Mouse (Mus musculus): Measurements from ENCODE around the gene S100a5. TPM values are rescaled to one million over a fixed set of nuclear protein-coding genes. Genes with fewer than 3 reads are reported as not detected.

Gene S100a5
- total and polyA plus RNA-seq, 3 experiments = not detected

- Histone ChIP-seq H3K4me1 (ENCODE audit: control insufficient read depth in 1 of 2, insufficient read depth in 2 of 2) (peaks cover 2 to 6% of the 10 kb centered on the region in 2 experiments; a peak in 3 of 4 replicates), H3K79me2 (replicated peaks; ENCODE audit: control insufficient read depth, extremely low read depth, insufficient read depth, poor library complexity, severe bottlenecking) (no peaks in the 10 kb centered on the region), H3K27me3 (replicated peaks) (no peaks in the 10 kb centered on the region), H3K9me3 (replicated peaks; ENCODE audit: low read length) (peaks cover 7% of the 10 kb centered on the region), H3K9ac (ENCODE audit: insufficient read depth, low read depth) (no peak overlapping the region), H3K4me2 (ENCODE audit: insufficient read depth, low read depth, poor library complexity, severe bottlenecking) (no peak overlapping the region), H3K36me3 (replicated peaks in 1 of 2; ENCODE audit: control insufficient read depth in 1 of 2, insufficient read depth in 1 of 2, low read length in 1 of 2) (no peaks in the 10 kb centered on the region), H3K4me3 (replicated peaks in 1 of 3; ENCODE audit: low read depth in 2 of 3, low read length in 2 of 3, poor library complexity in 1 of 3) (no peak overlapping the region), H3K27ac (ENCODE audit: insufficient read depth, low read depth) (no peak overlapping the region)
- dilution Hi-C loops (cut with MboI; ENCODE audit: extremely low pct_ligation_motif_present, extremely low pct_unique_long_range_greater_than_20kb, low sequenced_read_pairs) (no loop called here), in situ Hi-C loops (cut with MboI; ENCODE audit: low pct_ligation_motif_present, low pct_unique_long_range_greater_than_20kb, low sequenced_read_pairs) (no loop called here)
- TF ChIP-seq RCOR1 (conservative IDR thresholded peaks at IDR 0.05; ENCODE audit: low read depth, low read length) (no peak), ELF1 (IDR thresholded peaks at IDR 0.05; ENCODE audit: low read depth, low read length) (no peak), PAX5 (IDR thresholded peaks at IDR 0.05; ENCODE audit: low read length) (no peak), SMC3 (IDR thresholded peaks at IDR 0.05; ENCODE audit: low read depth, low read length) (no peak), MAX (IDR thresholded peaks at IDR 0.05; ENCODE audit: low read length) (no peak), MEF2A (IDR thresholded peaks at IDR 0.05; ENCODE audit: borderline replicate concordance, low read depth, low read length) (no peak), HCFC1 (IDR thresholded peaks at IDR 0.05; ENCODE audit: low read depth, low read length) (no peak), MAZ (IDR thresholded peaks at IDR 0.05; ENCODE audit: low read depth, low read length) (no peak), TBP (conservative IDR thresholded peaks at IDR 0.05; ENCODE audit: low read depth, low read length) (no peak), CHD1 (IDR thresholded peaks at IDR 0.05; ENCODE audit: low read depth, low read length) (no peak), CHD2 (IDR thresholded peaks at IDR 0.05; ENCODE audit: low read length) (no peak), EP300 (IDR thresholded peaks at IDR 0.05; ENCODE audit: low read length) (no peak), JUN (IDR thresholded peaks at IDR 0.05; ENCODE audit: insufficient read depth, low read depth, low read length) (no peak), CTCF (conservative IDR thresholded peaks at IDR 0.05 in 1 of 2, IDR thresholded peaks at IDR 0.05 in 1 of 2; ENCODE audit: low read depth in 2 of 2, low read length in 2 of 2) (no peak), GABPA (IDR thresholded peaks at IDR 0.05; ENCODE audit: insufficient replicate concordance, low read depth, low read length) (no peak), NRF1 (IDR thresholded peaks at IDR 0.05; ENCODE audit: low read depth, low read length) (no peak), ZMIZ1 (IDR thresholded peaks at IDR 0.05; ENCODE audit: low read depth, low read length) (no peak)
- DNase-seq (ENCODE audit: extremely low read depth) = no peak
Observed at GRCm38 (mm10) chr3:90594466-90594865, 13.9 kb upstream of the S100a5 start.

DNA sequence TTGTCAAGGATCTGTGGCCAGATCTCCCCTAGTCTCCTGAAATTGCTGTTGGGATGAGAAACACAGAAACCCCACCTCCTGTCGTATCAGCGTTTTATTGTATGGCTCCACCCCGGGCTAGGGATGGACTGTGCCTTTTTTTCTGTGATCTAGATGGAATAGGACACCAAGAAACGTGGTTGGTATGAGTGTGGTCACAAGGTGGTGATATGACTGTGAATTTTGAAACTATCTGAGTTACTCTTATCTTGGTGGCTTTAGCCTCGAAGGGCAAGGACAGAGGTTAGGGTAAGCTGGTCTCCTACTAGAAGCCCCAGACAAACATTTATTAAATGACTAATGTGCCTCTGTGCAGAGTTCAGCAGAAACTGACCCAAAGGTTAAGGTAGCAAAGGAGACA is 12.8 kb upstream of the S100a5 start:
- H3K4me2 ChIP-seq (ENCODE audit: insufficient read depth, low read depth, poor library complexity, severe bottlenecking) = no peak overlapping the region
- no peak for TF ChIP-seq TCF12 (IDR thresholded peaks at IDR 0.05; ENCODE audit: low read depth, low read length)
- TF ChIP-seq MEF2A (IDR thresholded peaks at IDR 0.05; ENCODE audit: borderline replicate concordance, low read depth, low read length) = no peak
- no peak for TF ChIP-seq POLR2AphosphoS2 (IDR thresholded peaks at IDR 0.05; ENCODE audit: low read depth, low read length)
- TF ChIP-seq MAZ (IDR thresholded peaks at IDR 0.05; ENCODE audit: low read depth, low read length) = no peak
- no peak for TF ChIP-seq CTCF (conservative IDR thresholded peaks at IDR 0.05 in 1 of 2, IDR thresholded peaks at IDR 0.05 in 1 of 2; ENCODE audit: low read depth in 2 of 2, low read length in 2 of 2)
- TF ChIP-seq IRF4 (IDR thresholded peaks at IDR 0.05; ENCODE audit: low read depth, low read length) = no peak
- H3K9me3 ChIP-seq (replicated peaks; ENCODE audit: low read length) = peaks cover 7% of the 10 kb centered on the region
- H3K4me1 ChIP-seq (ENCODE audit: control insufficient read depth in 1 of 2, insufficient read depth in 2 of 2) = peaks cover 2 to 6% of the 10 kb centered on the region in 2 experiments; a peak in 3 of 4 replicates
- no peak overlapping the region for H3K4me3 ChIP-seq (replicated peaks in 1 of 3; ENCODE audit: low read depth in 2 of 3, low read length in 2 of 3, poor library complexity in 1 of 3)
- no peaks in the 10 kb centered on the region for H3K79me2 ChIP-seq (replicated peaks; ENCODE audit: control insufficient read depth, extremely low read depth, insufficient read depth, poor library complexity, severe bottlenecking)
- dilution Hi-C loops (cut with MboI; ENCODE audit: extremely low pct_ligation_motif_present, extremely low pct_unique_long_range_greater_than_20kb, low sequenced_read_pairs) = no loop called here
- no peak overlapping the region for H3K27ac ChIP-seq (ENCODE audit: insufficient read depth, low read depth)
- in situ Hi-C loops (cut with MboI; ENCODE audit: low pct_ligation_motif_present, low pct_unique_long_range_greater_than_20kb, low sequenced_read_pairs) = no loop called here
- no peak for DNase-seq (ENCODE audit: extremely low read depth)
- H3K36me3 ChIP-seq (replicated peaks in 1 of 2; ENCODE audit: control insufficient read depth in 1 of 2, insufficient read depth in 1 of 2, low read length in 1 of 2) = no peaks in the 10 kb centered on the region
- H3K9ac ChIP-seq (ENCODE audit: insufficient read depth, low read depth) = no peak overlapping the region
- H3K27me3 ChIP-seq (replicated peaks) = no peaks in the 10 kb centered on the region

All from CH12.LX (cell line).